Mouse (Mus musculus) forelimb bud, embryonic 11.5 days (tissue): Measurements from ENCODE around the gene Mcam.

Experiments
- DNase-seq: peaks from one replicate; pipeline ENCODE4 v3.0.0-alpha.2; 2012; ENCODE audit warnings: low read depth, low spot score

Mcam gene

DNA sequence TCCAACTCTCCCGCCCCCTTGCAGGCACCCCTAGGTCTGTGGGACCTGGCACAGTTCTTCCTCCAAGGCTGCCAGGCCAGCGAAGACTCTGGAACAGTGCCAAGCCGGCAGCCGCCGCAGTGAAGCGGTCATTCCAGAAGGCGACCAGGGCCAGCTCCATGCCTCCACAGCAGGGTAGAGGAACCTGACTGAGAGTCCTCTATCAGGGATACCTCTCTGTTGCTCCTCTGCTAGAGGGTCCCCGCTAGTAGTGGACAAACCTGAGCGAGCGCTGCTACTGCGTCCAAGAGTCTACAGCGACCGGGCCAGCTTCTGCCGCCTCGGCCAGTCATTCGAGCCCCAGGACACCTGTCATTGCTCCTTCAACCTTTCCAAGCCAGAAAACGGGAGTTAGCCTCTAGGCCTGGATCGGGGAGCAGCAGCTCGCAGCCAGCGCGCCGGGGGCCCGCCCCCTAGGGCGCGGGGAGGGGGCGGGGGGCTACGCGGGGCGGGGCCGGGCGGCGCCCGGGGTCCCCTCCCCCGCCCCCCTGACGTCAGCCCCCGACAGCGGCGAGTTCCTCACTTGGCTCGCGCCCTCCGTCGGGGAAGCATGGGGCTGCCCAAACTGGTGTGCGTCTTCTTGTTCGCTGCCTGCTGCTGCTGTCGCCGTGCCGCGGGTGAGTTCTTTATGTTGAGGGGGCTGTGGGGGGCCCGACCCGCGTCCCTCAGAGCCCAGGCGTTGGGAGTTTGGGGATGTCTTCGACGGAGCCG lies at the start of gene Mcam:
TSS of gene Mcam (plus strand) at position 369 of the 750 bp plus-strand sequence.
- no peak for DNase-seq

DNA sequence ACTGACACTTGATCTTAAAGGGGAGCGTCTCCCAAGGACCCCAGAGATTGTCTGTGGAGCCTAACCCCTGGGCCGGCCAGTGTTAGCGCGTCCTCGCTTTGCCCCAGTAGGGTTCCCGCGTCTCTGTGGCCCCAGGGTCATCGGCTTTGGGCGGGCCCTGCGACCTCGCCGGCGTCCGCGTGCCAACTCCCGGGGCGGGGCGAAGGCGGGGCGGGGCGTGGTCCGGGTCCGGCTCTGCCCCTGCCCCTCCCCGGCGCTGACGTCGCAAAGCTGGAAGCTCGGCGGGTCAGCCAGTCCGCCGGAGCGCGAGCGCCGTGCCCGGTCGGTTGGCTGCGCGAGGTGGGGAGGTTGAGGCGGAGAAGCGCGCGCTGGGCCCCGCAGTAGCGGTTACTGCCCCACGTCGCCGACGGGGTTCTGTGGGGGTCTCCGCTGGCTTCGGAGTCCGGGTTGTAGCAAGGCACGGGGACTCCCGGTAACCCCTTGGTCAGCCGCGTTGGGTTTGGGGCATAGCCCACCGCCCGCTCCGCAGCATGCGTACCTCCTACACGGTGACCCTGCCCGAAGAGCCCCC lies 49.5 kb upstream of the Mcam start:
- DNase-seq = peak; percentile 58

GRCm38 (mm10) chr9:44085276-44085675 lies 49.0 kb upstream of the Mcam start:
- DNase-seq = no peak

- DNase-seq = no peak
Measured at GRCm38 (mm10) chr9:44085741-44086665, 48.3 kb upstream of the Mcam start.

- DNase-seq = no peak
Measured at GRCm38 (mm10) chr9:44086960-44087359, 47.3 kb upstream of the Mcam start.

DNA sequence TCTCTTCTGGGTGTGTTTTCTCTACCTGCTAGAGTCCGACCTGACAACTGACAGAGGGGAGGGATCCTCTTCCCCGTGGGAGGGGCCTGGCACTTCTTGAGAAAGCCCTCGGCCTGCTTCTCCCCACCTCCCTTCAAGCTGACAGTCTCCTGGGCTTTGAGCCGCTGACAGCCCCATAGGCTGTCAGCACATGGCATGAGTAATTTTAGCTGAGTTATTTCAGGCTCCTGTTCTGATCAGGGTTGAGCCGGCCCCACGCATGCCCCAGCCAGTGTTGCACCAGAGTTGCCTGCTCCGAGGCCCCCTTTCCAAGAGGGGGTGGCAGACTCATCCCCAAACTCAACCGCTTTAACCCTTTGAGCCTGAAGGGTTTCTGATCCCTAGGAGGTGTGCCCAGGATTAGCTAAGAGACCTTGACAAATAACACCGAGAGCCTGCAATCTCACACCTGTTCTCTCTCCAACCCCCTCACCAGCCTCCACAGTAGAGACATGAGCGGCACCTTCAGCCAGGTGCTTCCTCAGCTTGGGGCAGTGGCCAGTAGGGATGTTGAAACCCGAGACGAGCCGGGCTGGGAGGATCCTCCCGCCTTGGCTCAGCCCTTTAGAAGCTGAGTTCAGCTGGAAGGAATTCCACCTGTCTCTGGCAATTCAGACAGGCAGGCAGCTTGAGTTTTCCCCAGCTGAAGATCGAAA lies 46.4 kb upstream of the Mcam start:
- DNase-seq = no peak

DNA sequence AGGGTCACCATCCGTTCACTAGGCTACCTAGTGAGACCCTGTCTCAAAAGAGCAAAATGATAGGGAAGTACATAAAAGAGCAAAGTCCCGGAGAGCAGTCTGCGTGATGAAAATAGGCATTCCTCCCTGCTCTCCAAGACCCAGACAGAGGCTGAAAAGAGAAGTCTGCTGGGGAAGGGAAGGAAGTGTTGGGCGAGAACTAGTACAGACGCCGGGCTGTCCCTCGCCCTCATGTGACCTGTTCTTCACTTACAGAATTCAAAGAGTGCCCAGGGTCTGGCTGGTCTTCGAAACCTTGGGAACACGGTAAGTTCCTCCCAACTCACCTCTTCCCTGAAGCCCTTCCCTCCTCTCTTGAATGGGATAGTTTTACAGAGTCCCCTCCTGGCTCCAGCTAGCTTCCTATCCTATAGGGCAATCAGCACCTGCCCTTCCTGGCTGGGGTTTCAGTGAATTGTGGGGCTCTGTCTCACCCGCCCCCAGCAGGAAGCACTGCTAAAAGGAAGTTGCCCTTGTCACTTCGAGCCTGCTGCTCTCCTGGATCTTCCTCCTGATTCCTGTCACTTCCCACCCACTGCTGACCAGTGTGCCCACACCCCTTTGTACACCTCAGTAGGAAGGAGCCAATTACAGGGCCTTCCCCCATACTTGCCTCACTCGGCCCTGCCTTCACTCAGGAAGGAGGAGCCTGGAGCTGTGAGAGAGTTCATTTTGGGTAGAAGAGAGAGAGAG lies 45.2 kb upstream of the Mcam start:
- DNase-seq = no peak

- DNase-seq = peak; percentile 66
Measured at GRCm38 (mm10) chr9:44093612-44094503, 40.4 kb upstream of the Mcam start.

DNA sequence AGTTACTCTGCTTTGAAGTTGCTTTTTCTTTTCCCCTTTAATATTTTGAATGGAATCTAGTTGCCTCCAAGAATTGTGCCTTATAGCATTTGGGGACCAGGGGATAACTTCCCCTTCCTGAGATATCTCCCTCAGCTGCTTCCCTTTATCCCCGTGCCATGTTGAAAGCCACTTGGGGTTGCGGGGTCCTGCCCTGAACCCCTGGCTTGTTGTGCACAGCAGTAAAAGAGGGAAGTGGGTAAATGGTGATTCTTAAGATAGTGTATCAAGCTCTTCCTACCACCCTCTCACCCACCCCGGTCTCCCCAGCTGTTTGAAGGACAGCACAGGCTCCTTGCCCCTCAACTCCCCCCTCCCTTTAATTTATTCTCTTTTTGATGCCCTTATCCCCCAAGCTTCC lies 39.5 kb upstream of the Mcam start:
- DNase-seq = no peak

DNA sequence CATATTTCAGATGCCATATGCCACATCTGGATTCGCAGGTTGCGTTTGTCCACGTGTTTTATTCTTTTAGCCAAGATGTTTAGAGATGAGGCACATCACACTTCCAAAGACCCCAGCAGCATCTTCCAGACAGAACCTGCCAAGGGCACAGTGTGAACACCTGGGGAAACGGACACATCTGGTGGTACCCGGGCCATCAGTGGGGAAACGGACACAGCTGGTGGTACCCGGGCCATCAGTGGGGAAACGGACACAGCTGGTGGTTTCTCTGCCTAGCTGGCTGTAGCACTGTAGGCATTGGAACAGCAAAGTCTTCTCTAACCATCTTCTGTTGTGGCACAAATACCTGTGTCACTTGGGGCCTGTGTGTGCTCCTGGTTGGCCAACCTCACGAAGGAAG lies 38.5 kb upstream of the Mcam start:
- no peak for DNase-seq

DNA sequence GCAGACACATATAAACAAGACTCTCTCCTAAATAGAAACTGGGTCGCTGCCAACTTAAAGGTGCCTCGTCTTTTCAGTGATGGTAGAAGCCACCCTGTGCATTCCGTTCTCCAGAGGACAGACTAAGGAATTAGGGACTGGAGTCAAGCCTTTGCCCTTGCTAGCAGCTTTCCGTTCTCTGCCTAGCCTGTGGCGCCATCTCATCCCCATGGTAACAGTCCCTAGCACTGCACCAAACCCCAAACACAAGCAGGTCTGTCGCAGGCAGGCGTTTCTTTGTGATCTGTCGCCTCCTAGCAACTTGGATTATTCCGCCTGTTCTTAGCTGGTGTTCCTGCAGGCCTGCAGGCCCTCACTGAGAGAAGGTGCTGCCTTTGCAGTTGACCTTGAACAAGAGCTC lies 37.7 kb upstream of the Mcam start:
- DNase-seq = no peak

- DNase-seq = no peak
Measured at GRCm38 (mm10) chr9:44101490-44101889, 32.8 kb upstream of the Mcam start, which contains the start of gene Mfrp. Gene Mfrp, plus strand, starts transcription at chr9:44101729.

- no peak for DNase-seq
Measured at GRCm38 (mm10) chr9:44104881-44105280, 29.4 kb upstream of the Mcam start.

GRCm38 (mm10) chr9:44105781-44106180 lies 28.5 kb upstream of the Mcam start:
- DNase-seq = no peak

GRCm38 (mm10) chr9:44106182-44106581 lies 28.1 kb upstream of the Mcam start:
- DNase-seq = no peak

DNA sequence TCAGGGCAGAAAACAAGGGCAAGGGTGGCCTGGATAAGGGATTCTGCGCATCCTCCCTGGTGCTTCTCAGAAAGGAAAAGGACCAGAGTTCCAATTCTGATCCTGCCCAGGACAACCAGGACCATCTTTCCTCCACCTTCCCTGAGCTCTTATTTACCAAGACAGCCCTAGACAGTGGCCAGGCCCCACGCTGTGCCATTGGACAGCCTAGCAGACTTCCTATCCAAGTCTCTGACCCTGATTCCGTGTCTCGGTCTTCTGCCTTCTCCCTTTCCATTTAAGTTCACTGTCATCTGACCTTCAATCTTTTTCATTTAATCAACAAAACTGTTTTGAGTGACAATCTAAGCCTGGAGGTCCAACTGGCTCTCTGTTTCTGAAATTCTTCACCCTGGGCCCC lies 27.7 kb upstream of the Mcam start:
- no peak for DNase-seq

DNA sequence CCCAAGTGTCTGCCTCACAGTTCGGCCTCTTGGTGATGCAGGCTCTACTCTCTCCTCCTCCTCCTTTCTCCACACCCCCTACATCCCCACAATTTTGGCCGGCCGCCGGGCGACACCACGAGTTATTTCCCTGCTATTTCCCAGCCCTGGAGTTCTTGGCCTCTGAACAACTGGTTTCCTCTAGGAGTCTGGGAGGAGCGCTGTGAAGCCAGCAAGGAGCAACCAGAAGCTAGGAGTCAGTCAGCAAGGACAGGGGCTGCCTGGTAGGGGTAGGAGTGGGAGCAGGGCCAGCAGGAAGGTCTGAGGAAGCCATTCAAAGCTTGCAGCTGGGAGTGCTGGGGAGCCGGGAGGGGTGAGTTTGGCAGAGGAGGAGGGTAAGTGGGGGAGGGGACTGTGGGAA lies 27.2 kb upstream of the Mcam start, which contains the start of gene C1qtnf5:
TSS of gene C1qtnf5 (plus strand) at position 136 of the 400 bp plus-strand sequence.
- DNase-seq = no peak

GRCm38 (mm10) chr9:44107557-44108179 lies 26.6 kb upstream of the Mcam start:
- no peak for DNase-seq

DNA sequence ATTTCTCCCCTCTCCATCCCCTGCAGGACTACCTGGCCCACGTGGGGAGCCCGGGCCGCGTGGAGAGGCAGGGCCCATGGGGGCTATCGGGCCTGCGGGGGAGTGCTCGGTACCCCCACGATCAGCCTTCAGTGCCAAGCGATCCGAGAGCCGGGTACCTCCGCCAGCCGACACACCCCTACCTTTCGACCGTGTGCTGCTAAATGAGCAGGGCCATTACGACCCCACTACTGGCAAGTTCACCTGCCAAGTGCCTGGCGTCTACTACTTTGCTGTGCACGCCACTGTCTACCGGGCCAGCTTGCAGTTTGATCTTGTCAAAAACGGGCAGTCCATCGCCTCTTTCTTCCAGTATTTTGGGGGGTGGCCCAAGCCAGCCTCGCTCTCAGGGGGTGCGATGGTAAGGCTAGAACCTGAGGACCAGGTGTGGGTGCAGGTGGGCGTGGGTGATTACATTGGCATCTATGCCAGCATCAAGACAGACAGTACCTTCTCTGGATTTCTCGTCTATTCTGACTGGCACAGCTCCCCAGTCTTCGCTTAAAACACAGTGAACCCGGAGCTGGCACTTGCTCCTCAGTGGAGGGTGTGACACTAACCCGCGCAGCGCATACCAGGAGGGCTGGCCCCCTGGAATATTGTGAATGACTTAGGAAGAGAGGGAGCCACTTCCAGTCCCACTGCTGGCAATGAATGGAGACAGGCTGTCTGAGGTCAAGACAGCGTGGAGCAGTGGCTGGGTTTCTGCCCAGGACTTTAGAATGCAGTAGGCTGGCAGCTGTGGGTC lies 25.8 kb upstream of the Mcam start:
- no peak for DNase-seq
